Mouse (Mus musculus) cerebellum, adult 2 months (tissue): ENCODE data around the gene Kdm8.

ENCODE experiments used
- CTCF ChIP-seq: fragments of 200-500 bp; IDR thresholded peaks from 2 replicates; pipeline ENCODE4 v1.5.1; 2011; ENCODE audit warnings: low read depth, mild to moderate bottlenecking, control low read depth, low read length, moderate library complexity, borderline replicate concordance; ENCODE audit not compliant: insufficient read depth
- POLR2A ChIP-seq: fragments of 200-500 bp; IDR thresholded peaks from 2 replicates; pipeline ENCODE4 v1.6.1; 2011; ENCODE audit warnings: low read length, control low read depth, borderline replicate concordance; ENCODE audit not compliant: insufficient read depth

GRCm38 (mm10) chr7:125423056-125423455 lies 21.4 kb upstream of the Kdm8 start:
- no peak for TF ChIP-seq POLR2A
- no peak for TF ChIP-seq CTCF
